Mouse (Mus musculus) bone marrow macrophage, adult 2 months (primary cell): ENCODE results near the gene Zfp64.

Source experiments
- CTCF ChIP-seq: IDR thresholded peaks from 2 replicates; pipeline ENCODE4 v1.5.1; 2012; ENCODE audit warnings: low read depth, mild to moderate bottlenecking, low read length, moderate library complexity
- POLR2A ChIP-seq: IDR thresholded peaks from 2 replicates; pipeline ENCODE4 v1.6.1; 2012; ENCODE audit warnings: mild to moderate bottlenecking, low read depth, low read length, borderline replicate concordance

GRCm38 (mm10) chr2:168879573-168879972 is 75.8 kb downstream of the Zfp64 start:
- TF ChIP-seq CTCF: 0 out of 2 replicates have a peak, but pooled peaks have one; percentile 7
- no peak for TF ChIP-seq POLR2A
